Mouse (Mus musculus): ENCODE results near the gene Apoc1. TPM values are rescaled to one million over a fixed set of nuclear protein-coding genes. Genes with fewer than 3 reads are reported as not detected.

Apoc1 gene
- polyA plus RNA-seq, 1 experiment = 1.3 TPM

DNA sequence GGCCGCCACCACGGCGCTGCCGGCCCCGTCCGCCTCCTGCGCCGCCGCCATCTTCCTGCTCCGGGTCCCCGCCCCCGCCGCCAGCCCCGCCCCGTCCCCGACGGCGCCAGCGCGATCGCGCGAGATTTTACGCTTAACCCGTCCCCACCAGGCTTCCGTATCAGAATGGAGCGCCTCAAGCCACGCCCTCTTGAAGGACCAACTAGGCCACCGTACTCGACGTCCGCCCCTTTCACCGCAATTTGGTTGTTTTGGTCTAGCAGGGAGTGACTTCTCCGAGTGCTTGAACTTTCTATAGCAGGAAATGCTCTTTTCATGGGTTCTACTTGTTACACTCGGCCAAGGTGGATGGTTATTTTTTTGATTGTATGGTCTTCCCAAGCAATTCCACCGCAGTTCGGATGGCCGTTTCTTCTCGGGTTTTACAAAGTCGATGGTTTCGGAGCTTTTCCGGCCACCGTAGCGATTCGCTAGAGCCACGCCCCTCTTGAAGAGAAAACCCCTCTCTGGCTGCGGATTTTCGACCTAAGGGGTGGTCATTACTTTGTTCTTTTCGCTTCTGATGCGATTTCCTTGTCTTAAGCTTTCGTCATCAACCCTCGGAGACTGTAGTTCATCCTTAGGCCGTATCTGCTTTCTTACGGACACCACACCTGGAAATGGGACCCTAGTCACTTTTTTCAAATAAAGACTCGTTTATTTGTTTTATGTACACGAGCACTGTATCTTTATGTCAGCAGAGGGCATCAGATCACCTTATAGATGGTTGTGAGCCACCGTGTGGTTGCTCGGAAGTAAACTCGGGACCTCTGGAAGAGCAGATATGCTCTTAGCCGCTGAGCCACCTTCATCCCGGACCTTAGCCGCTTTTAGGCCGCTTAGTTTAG lies 27.3 kb downstream of the Apoc1 start, which contains the start of gene Clptm1:
Clptm1 (minus strand) TSS at position 79 of the 887 bp plus-strand sequence.
- TF ChIP-seq POLR2A (IDR thresholded peaks at IDR 0.05; ENCODE audit: extremely low read depth, insufficient read depth, low read length) = peak; percentile 31; the same call in 1 of the 2 replicates
- TF ChIP-seq CTCF (IDR thresholded peaks at IDR 0.05; ENCODE audit: extremely low read depth, insufficient read depth, low read length) = peak; percentile 20; the same call in 1 of the 2 replicates
- peaks cover 4% of the 10 kb centered on the region; the same call in 1 of the 2 replicates for H3K4me1 ChIP-seq (ENCODE audit: control insufficient read depth, insufficient read depth, low read length)
- peak within 1 kb of the TSS; percentile 81 for H3K27ac ChIP-seq (ENCODE audit: insufficient read depth, low read length)
- H3K4me3 ChIP-seq (ENCODE audit: insufficient read depth, low read length) = peak within 1 kb of the TSS; percentile 58

DNA sequence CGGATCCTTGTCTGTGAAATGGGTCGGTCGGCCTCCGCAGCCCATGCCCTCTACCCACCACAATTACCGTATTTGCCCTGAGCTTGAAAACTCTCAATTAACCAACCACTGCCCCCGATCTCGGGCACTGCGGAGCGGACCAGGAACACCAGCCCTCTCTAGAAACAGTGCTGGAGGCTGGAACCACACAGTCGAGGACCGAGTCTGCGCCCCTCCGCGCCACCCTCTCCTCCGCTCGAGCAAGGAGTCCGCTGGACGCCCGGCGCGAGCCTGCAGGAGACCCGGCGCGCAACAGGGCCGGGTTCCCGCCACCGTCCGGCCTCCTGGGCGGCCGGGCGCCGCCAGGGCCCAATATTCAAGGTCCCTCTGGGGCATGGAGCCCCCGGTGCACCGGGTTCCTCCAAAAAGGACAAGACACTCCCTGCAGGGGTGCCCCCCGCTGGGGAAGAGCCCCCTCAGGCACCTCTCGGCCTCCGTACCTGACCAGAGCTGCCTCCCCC lies 28.0 kb downstream of the Apoc1 start:
- TF ChIP-seq POLR2A (IDR thresholded peaks at IDR 0.05; ENCODE audit: extremely low read depth, insufficient read depth, low read length) = no peak
- no peak for TF ChIP-seq CTCF (IDR thresholded peaks at IDR 0.05; ENCODE audit: extremely low read depth, insufficient read depth, low read length)
- Histone ChIP-seq H3K4me1 (ENCODE audit: control insufficient read depth, insufficient read depth, low read length) (peaks cover 4% of the 10 kb centered on the region; the same call in 1 of the 2 replicates), H3K27ac (ENCODE audit: insufficient read depth, low read length) (no peak overlapping the region), H3K4me3 (ENCODE audit: insufficient read depth, low read length) (peak overlapping the region; percentile 58)

DNA sequence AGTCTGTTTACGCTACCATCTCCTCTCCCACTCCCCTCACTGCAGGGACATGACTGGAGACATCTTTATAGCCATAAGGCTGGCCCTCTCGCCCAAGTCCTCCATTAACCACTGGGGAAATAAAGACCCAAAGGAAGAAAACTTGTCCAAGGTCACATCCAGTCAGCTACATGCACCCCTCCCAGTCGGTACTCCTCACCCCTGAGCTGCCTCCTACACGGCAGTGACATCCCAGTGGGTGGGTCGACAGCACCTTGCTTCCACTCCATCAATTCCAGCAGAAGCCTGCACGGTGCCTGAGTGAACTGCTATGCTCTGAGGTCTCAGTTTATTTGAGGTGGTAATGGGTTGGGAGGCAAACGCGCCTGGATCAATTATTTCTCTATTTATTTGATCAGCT lies 28.5 kb downstream of the Apoc1 start:
- no peak for TF ChIP-seq CTCF (IDR thresholded peaks at IDR 0.05; ENCODE audit: extremely low read depth, insufficient read depth, low read length)
- peak overlapping the region; percentile 58 for H3K4me3 ChIP-seq (ENCODE audit: insufficient read depth, low read length)

DNA sequence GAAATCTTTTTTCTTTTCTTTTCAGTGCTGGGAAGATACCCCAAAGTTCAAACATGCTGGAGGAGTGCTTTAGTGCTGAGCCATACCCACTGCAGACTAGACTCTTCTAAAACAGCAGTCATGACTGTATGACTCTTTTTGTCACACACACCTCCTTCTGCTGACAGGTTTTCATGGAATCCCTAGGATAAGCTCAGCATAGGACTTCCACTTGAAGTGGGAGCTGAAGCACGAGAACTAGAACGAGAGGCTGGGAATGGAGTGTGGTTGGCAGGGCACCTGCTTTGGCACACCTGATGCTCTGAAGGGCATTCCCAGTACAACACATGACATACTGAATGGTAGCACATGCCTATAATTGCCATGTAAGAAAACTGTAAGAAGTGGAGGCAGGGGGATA lies 39.8 kb downstream of the Apoc1 start:
- H3K27ac ChIP-seq (ENCODE audit: insufficient read depth, low read length) = no peak overlapping the region
- H3K4me3 ChIP-seq (ENCODE audit: insufficient read depth, low read length) = no peak overlapping the region
- no peaks in the 10 kb centered on the region for H3K4me1 ChIP-seq (ENCODE audit: control insufficient read depth, insufficient read depth, low read length)
- TF ChIP-seq POLR2A (IDR thresholded peaks at IDR 0.05; ENCODE audit: extremely low read depth, insufficient read depth, low read length) = no peak
- no peak for TF ChIP-seq CTCF (IDR thresholded peaks at IDR 0.05; ENCODE audit: extremely low read depth, insufficient read depth, low read length)

More for the DNA sequence above, 28.5 kb downstream of the Apoc1 start:
- peaks cover 4% of the 10 kb centered on the region; the same call in 1 of the 2 replicates for H3K4me1 ChIP-seq (ENCODE audit: control insufficient read depth, insufficient read depth, low read length)
- no peak overlapping the region for H3K27ac ChIP-seq (ENCODE audit: insufficient read depth, low read length)

DNA sequence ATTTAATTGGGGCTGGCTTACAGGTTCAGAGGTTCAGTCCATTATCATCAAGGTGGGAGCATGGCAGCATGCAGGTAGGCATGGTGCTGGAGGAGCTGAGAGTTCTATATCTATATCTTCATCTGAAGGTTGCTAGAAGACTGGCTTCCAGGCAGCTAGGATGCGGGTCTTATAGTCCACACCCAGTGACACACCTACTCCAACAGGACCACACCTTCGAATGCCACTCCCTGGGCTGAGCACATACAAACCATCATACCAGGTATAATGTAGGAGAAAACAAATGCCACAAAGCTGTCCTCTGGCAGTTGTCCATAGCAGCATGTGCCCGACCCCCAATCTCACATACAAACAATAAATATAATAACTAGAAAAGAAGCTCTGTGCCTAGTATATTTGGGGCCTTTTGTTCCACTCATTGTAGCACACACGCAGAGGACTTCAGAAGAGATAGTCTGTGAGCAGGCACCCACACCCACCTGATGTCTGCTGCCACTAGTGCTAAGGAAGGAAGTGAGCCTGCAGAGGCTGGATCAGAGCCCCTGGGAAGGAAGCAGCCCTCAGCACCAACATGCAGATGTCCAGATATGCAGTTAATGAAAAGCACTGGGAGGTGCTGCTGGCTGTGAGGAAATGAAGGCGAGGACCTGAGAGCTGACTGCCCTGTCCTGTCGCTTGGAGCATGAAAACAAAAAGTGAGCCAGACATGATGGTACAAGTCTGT lies 41.2 kb downstream of the Apoc1 start:
- no peak overlapping the region for H3K27ac ChIP-seq (ENCODE audit: insufficient read depth, low read length)
- no peaks in the 10 kb centered on the region for H3K4me1 ChIP-seq (ENCODE audit: control insufficient read depth, insufficient read depth, low read length)
- no peak overlapping the region for H3K4me3 ChIP-seq (ENCODE audit: insufficient read depth, low read length)
- TF ChIP-seq CTCF (IDR thresholded peaks at IDR 0.05; ENCODE audit: extremely low read depth, insufficient read depth, low read length) (no peak), POLR2A (IDR thresholded peaks at IDR 0.05; ENCODE audit: extremely low read depth, insufficient read depth, low read length) (no peak)

DNA sequence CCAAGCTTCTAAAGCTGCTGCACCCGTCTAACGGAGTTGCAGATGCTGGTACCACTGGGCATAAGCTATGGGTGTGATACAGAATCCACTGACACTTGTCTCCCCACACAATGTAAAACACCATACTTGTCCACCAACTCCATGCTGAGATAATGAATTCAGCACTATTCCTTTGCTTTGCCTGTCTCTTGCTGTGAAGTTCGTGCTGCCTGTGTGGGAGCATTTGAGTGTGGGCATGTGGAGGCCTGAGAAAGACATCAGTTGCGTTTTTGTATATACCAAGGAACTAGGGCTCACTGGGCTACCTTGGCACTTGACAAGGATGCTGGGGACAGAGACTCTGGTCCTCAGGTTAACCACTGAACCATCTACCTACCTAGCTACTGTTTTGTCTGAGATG lies 51.2 kb downstream of the Apoc1 start:
- no peak for TF ChIP-seq POLR2A (IDR thresholded peaks at IDR 0.05; ENCODE audit: extremely low read depth, insufficient read depth, low read length)
- no peak for TF ChIP-seq CTCF (IDR thresholded peaks at IDR 0.05; ENCODE audit: extremely low read depth, insufficient read depth, low read length)
- no peaks in the 10 kb centered on the region; the same call in 1 of the 2 replicates for H3K4me1 ChIP-seq (ENCODE audit: control insufficient read depth, insufficient read depth, low read length)
- no peak overlapping the region for H3K4me3 ChIP-seq (ENCODE audit: insufficient read depth, low read length)
- H3K27ac ChIP-seq (ENCODE audit: insufficient read depth, low read length) = no peak overlapping the region

Other genes starting within 250 kb of the Apoc1 start
- gene Mark4, start 233.8 kb downstream of the Apoc1 start, polyA plus RNA-seq (2012; rRNA removed) = 52.0 and 55.4 TPM in 2 replicates
- 0.06 and 0.23 TPM in 2 replicates for gene Exoc3l2, start 229.3 kb downstream of the Apoc1 start, polyA plus RNA-seq (2012; rRNA removed)
- 7.6 and 7.9 TPM in 2 replicates for gene Bloc1s3, start 184.3 kb downstream of the Apoc1 start, polyA plus RNA-seq (2012; rRNA removed)
- gene Trappc6a, start 184.3 kb downstream of the Apoc1 start, polyA plus RNA-seq (2012; rRNA removed) = 22.6 TPM in 2 replicates
- gene Nkpd1, start 174.8 kb downstream of the Apoc1 start, polyA plus RNA-seq (2012; rRNA removed) = 0.98 and 1.1 TPM in 2 replicates
- 152 and 153 TPM in 2 replicates for gene Ppp1r37, start 129.6 kb downstream of the Apoc1 start, polyA plus RNA-seq (2012; rRNA removed)
- 2.9 and 3.3 TPM in 2 replicates for gene Zfp296, start 115.4 kb downstream of the Apoc1 start, polyA plus RNA-seq (2012; rRNA removed)
- 54.2 and 57.8 TPM in 2 replicates for gene Gemin7, start 115.1 kb downstream of the Apoc1 start, polyA plus RNA-seq (2012; rRNA removed)
- 140 and 162 TPM in 2 replicates for gene Clasrp, start 88.2 kb downstream of the Apoc1 start, polyA plus RNA-seq (2012; rRNA removed)
- 6.4 and 6.6 TPM in 2 replicates for gene Relb, start 63.2 kb downstream of the Apoc1 start, polyA plus RNA-seq (2012; rRNA removed)
- gene Clptm1, start 27.6 kb downstream of the Apoc1 start, polyA plus RNA-seq (2012; rRNA removed) = 146 and 147 TPM in 2 replicates
- gene Apoc2, start 14.7 kb downstream of the Apoc1 start, polyA plus RNA-seq (2012; rRNA removed) = not detected in 2 replicates
- not detected in 2 replicates for gene Gm44805, start 11.2 kb downstream of the Apoc1 start, polyA plus RNA-seq (2012; rRNA removed)
- not detected in 2 replicates for gene Apoc4, start 11.2 kb downstream of the Apoc1 start, polyA plus RNA-seq (2012; rRNA removed)
- 4,294 and 4,561 TPM in 2 replicates for gene Apoe, start 6.5 kb upstream of the Apoc1 start, polyA plus RNA-seq (2012; rRNA removed)
- gene Tomm40, start 22.8 kb upstream of the Apoc1 start, polyA plus RNA-seq (2012; rRNA removed) = 108 TPM in 2 replicates
- gene Nectin2, start 57.8 kb upstream of the Apoc1 start, polyA plus RNA-seq (2012; rRNA removed) = 6.9 and 7.1 TPM in 2 replicates
- 23.0 and 24.4 TPM in 2 replicates for gene Bcam, start 78.4 kb upstream of the Apoc1 start, polyA plus RNA-seq (2012; rRNA removed)
- not detected in 2 replicates for gene Cblc, start 104.1 kb upstream of the Apoc1 start, polyA plus RNA-seq (2012; rRNA removed)
- 0.42 and 0.53 TPM in 2 replicates for gene Bcl3, start 130.1 kb upstream of the Apoc1 start, polyA plus RNA-seq (2012; rRNA removed)
- 3.0 and 3.9 TPM in 2 replicates for gene Gm19345, start 159.3 kb upstream of the Apoc1 start, polyA plus RNA-seq (2012; rRNA removed)
- gene Ceacam16, start 168.6 kb upstream of the Apoc1 start, polyA plus RNA-seq (2012; rRNA removed) = not detected in 2 replicates
- not detected in 2 replicates for gene Ceacam19, start 195.3 kb upstream of the Apoc1 start, polyA plus RNA-seq (2012; rRNA removed)
- gene Pvr, start 228.5 kb upstream of the Apoc1 start, polyA plus RNA-seq (2012; rRNA removed) = 9.7 and 11.8 TPM in 2 replicates